Mouse (Mus musculus) embryonic facial prominence, embryonic 15.5 days (tissue): Measurements from ENCODE around the gene Agrp. TPM values are rescaled to one million over a fixed set of nuclear protein-coding genes. Genes with fewer than 3 reads are reported as not detected.
A peak's percentile ranks its signal among the peaks of the same experiment; 100 is the strongest.

Experiments used
- ATAC-seq: fragments of 200-750 bp; cut with Nextera tagmentation; 2 replicates; pipeline ENCODE4 v1.8.0; 2017; ENCODE audit warnings: low read depth, moderate TSS enrichment; ENCODE audit not compliant: insufficient number of reproducible peaks, low FRiP score, low TSS enrichment
- H3K27ac ChIP-seq: fragments of 300-500 bp; sonication (generic); replicated peaks from 2 replicates; pipeline ENCODE4 v1.5.1; 2015; ENCODE audit warnings: mild to moderate bottlenecking, inconsistent platforms
- H3K27me3 ChIP-seq: fragments of 300-500 bp; sonication (generic); 2 replicates; pipeline ENCODE4 v1.6.1; 2015; ENCODE audit warnings: inconsistent platforms
- H3K36me3 ChIP-seq: fragments of 300-500 bp; sonication (generic); 2 replicates; pipeline ENCODE4 v1.6.1; 2015; ENCODE audit warnings: mild to moderate bottlenecking, inconsistent platforms
- H3K4me1 ChIP-seq: fragments of 300-500 bp; sonication (generic); 2 replicates; pipeline ENCODE4 v1.6.1; 2015; ENCODE audit warnings: inconsistent platforms
- H3K4me2 ChIP-seq: fragments of 300-500 bp; sonication (generic); replicated peaks from 2 replicates; pipeline ENCODE4 v1.6.1; 2015; ENCODE audit warnings: mild to moderate bottlenecking, inconsistent platforms
- H3K4me3 ChIP-seq: fragments of 300-500 bp; sonication (generic); replicated peaks from 2 replicates; pipeline ENCODE4 v1.5.1; 2015; ENCODE audit warnings: mild to moderate bottlenecking, inconsistent platforms
- H3K9ac ChIP-seq: fragments of 300-500 bp; sonication (generic); 2 replicates; pipeline ENCODE4 v1.6.1; 2015; ENCODE audit warnings: inconsistent platforms
- H3K9me3 ChIP-seq: fragments of 300-500 bp; sonication (generic); replicated peaks from 2 replicates; pipeline ENCODE4 v1.6.1; 2016; ENCODE audit warnings: inconsistent platforms
- WGBS: fragments of 180-500 bp; shearing (Covaris S2); methylation state at CpG from one replicate; pipeline ENCODE4 v1.1.7; 2015; 5-methylcytosine and 5-hydroxymethylcytosine counted together
- polyA plus RNA-seq: library from polyadenylated mRNA; unstranded; fragments of >200 nt; fragmentation: Nextera tagmentation; extraction: Ambion mirVana; gene quantifications from 2 replicates; pipeline ENCODE4 v1.2.1, GENCODE M21; 2015

The Agrp gene
- polyA plus RNA-seq, 1 experiment from 2014 or later = 2.3 TPM

DNA sequence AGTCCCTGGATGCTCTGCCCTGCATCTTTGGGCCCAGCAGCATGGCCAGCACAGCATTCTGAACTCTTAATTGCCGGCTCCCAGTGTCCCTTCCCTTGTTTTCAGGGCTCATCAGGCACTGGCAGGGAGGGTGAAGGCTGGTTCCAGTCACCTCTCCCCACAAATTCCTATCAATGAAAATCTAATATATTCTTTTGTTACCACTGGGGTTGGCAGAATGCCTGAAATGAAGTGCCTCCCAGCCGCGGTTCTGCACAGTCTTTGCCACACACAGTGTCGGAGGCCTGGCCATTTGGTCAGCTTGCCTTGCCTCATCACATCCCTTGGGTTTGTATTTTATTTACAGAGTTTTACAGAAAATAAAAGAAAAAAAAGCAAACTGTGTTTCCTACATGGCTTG, 15.4 kb downstream of the Agrp start:
- Histone ChIP-seq H3K4me3 (no peak overlapping the region), H3K27me3 (no peaks in the 10 kb centered on the region), H3K9ac (no peak overlapping the region), H3K36me3 (peaks cover 55% of the 10 kb centered on the region), H3K27ac (no peak overlapping the region), H3K4me2 (no peak overlapping the region), H3K9me3 (no peaks in the 10 kb centered on the region), H3K4me1 (peaks cover 28% of the 10 kb centered on the region)
- ATAC-seq = no peak
- whole genome bisulfite sequencing = 79% methylated on average over 4 of the region's 4 CpGs

DNA sequence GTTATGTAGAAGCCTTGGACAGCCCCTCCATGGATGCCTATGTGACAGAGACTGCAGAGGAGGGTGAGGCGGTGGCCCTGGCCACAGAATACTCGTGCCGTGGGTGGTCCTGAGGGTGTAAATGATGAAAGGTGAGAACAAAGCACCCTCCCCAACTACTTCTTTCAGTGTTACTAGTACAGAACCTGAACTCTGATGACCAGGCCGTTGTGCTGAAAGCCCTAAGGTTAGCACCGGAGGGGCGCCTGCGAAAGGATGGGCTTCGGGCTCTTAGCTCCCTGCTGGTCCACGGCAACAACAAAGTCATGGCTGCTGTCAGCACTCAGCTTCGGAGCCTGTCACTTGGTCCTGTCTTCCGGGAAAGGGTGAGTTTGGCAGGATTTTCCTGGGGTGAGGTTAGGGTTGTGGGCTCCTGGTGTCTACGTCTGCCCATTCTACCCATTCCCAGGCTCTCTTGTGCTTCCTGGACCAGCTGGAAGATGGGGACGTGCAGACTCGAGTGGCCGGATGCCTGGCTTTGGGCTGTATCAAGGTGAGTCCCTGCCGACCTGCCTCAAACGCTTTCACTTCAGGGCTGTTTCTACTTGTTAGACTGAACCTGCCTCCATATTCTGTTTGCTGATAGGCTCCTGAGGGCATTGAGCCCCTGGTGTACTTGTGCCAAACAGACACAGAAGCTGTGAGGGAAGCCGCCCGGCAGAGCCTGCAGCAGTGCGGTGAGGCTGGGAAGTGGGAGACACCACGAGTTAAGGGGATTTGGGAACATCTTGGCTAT, 16.1 kb downstream of the Agrp start:
- H3K36me3 ChIP-seq = peaks cover 62% of the 10 kb centered on the region

DNA sequence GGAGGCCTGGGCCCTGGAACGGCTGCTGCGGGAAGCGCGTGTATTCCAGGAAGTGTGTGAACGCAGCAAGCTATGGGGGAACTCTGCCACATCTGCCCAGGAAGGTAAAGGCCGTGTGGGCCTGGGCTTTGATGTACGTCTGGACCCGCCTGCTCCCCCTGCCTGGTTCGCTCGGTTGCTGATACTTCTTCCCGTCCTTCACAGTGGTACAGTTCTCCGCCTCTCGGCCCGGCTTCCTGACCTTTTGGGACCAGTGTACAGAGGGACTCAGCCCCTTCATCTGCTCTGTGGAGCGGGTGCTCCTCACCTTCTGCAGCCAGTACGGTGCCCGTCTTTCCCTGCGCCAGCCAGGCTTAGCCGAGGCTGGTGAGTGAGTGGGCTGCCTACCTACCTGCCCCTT, 17.0 kb downstream of the Agrp start:
- Histone ChIP-seq H3K4me3 (no peak overlapping the region), H3K9ac (no peak overlapping the region), H3K9me3 (no peaks in the 10 kb centered on the region), H3K4me1 (peaks cover 27% of the 10 kb centered on the region), H3K27ac (no peak overlapping the region), H3K36me3 (peaks cover 71% of the 10 kb centered on the region), H3K27me3 (no peaks in the 10 kb centered on the region), H3K4me2 (no peak overlapping the region)
- WGBS = 89% methylated on average over 19 of the region's 19 CpGs
- ATAC-seq = no peak

More for the DNA sequence above, 16.1 kb downstream of the Agrp start:
- Histone ChIP-seq H3K27ac (no peak overlapping the region), H3K4me1 (peaks cover 28% of the 10 kb centered on the region), H3K4me3 (no peak overlapping the region), H3K27me3 (no peaks in the 10 kb centered on the region), H3K4me2 (no peak overlapping the region), H3K9ac (no peak overlapping the region), H3K9me3 (no peaks in the 10 kb centered on the region)
- 91% methylated on average over 21 of the region's 21 CpGs for WGBS
- ATAC-seq = no peak

DNA sequence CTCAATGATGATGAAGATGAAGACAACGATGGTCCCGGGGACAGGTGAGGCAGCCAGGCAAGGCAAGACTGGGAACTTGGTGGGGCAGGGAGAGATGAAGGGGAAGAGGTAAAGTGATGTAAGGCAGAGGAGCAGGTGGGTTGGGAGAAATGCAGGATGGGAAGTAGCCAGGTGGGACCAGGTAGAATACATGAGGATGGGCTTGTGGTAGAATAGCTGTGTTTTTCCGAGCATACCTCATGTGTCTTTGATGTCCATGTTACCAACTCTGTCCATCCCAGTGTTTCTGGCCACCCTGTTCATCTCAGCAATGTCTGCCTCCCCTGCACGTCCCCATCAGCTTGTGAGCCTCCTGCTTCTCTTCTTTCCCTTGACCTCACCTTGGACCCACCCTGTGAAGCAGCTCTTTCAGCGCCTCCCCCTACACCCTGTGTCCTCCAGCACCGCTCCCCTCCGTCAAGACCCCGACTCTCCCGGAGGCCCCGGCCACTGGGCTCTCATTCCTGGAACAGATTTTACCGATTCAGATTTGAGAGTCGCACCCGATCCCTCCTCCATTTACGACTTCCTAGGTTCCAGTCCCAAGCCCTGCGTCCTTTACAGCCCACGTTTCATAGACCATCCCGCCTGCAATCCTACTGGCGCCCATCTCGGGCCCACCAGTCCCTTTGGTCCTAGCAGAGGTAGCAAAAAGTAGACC, 18.2 kb downstream of the Agrp start:
- Histone ChIP-seq H3K36me3 (peaks cover 73% of the 10 kb centered on the region), H3K4me1 (peaks cover 25% of the 10 kb centered on the region), H3K9ac (no peak overlapping the region), H3K27ac (no peak overlapping the region), H3K27me3 (no peaks in the 10 kb centered on the region), H3K9me3 (no peaks in the 10 kb centered on the region), H3K4me3 (no peak overlapping the region), H3K4me2 (no peak overlapping the region)
- 92% methylated on average over 19 of the region's 19 CpGs for WGBS
- ATAC-seq = no peak

DNA sequence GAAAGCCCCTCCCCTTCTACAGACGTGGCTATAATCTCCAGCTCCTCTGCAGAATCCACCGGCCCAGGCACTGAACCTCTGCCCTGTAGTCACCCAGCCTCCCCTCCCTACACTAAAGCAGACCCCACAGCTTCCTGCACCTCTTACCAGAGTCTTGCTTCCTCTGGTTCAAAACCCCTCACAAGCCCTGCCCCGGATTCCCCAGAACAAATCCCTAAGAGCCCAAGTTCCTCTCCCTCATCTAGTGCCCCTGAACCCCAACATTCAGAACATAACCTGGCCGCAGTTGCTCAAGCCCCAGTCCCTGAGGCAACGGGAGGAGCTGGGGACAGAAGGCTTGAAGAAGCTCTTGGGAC, 18.9 kb downstream of the Agrp start:
- Histone ChIP-seq H3K4me3 (no peak overlapping the region), H3K27me3 (no peaks in the 10 kb centered on the region), H3K4me1 (peaks cover 28% of the 10 kb centered on the region), H3K36me3 (peaks cover 73% of the 10 kb centered on the region), H3K9ac (no peak overlapping the region), H3K9me3 (no peaks in the 10 kb centered on the region), H3K27ac (no peak overlapping the region), H3K4me2 (no peak overlapping the region)
- no peak for ATAC-seq
- WGBS = 91% methylated on average over 5 of the region's 5 CpGs

DNA sequence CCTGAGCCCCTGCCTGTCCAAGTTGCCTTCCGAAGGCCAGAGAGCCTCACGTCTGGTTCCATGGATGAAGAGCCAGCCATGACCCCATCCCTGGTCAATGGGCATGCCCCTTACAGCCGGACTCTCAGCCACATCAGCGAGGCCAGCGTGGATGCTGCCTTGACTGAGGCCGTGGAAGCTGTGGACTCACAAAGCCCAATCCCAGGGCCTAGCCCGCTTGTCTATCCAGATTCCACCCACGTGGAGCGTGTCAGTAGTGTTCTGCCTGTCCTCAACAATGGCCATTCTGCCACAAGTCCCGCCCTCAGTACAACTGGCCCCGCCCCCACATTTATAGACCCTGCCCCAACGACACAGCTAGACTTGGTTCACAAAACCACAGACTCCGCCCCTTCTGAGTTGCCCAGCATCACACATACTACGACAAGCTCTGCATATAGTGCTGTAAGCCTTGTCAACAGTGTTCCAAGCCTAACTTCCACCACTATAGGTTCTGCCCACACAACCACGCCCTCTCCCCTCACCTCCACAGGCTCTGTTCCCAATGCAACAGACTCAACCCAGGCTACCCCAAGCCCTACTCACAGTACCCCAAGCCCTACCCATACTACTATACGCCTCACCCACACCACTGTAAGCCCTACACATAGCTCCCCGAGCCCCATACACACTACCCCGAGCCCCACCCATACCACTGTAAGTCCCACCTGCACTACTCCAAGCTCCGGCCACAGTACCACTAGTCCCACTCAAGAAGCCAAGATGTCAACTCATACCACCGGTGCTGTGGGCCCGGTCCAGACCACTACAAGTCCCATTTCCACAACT, 19.5 kb downstream of the Agrp start:
- Histone ChIP-seq H3K9ac (no peak overlapping the region), H3K27ac (no peak overlapping the region), H3K4me3 (no peak overlapping the region), H3K36me3 (peaks cover 73% of the 10 kb centered on the region), H3K9me3 (no peaks in the 10 kb centered on the region), H3K4me2 (no peak overlapping the region), H3K4me1 (peaks cover 28% of the 10 kb centered on the region), H3K27me3 (no peaks in the 10 kb centered on the region)
- 87% methylated on average over 21 of the region's 21 CpGs for WGBS
- no peak for ATAC-seq

DNA sequence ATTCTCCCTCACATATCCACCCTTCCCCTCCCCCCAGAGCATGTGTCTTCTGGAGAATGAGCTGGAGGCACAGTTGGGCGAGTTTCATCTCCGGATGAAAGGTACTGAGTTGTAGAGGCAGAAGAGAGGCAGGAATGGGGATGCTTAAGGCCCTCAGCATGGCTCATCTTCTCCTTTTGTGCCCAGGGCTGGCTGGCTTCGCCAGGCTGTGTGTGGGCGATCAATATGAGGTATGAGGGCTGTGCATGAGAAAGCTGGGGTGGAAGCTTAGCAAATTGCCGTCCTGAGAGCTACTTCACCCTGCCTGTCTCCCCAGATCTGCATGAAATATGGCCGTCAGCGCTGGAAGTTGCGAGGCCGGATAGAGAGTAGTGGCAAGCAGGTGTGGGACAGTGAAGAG, 21.3 kb downstream of the Agrp start:
- no peak overlapping the region for H3K27ac ChIP-seq
- H3K9me3 ChIP-seq = no peaks in the 10 kb centered on the region
- WGBS = 88% methylated on average over 9 of the region's 9 CpGs
- H3K27me3 ChIP-seq = peaks cover 11% of the 10 kb centered on the region; the same call in 1 of the 2 replicates
- H3K4me1 ChIP-seq = peaks cover 22% of the 10 kb centered on the region
- H3K9ac ChIP-seq = no peak overlapping the region
- H3K36me3 ChIP-seq = peaks cover 60% of the 10 kb centered on the region
- H3K4me3 ChIP-seq = no peak overlapping the region
- H3K4me2 ChIP-seq = no peak overlapping the region
- ATAC-seq = no peak

DNA sequence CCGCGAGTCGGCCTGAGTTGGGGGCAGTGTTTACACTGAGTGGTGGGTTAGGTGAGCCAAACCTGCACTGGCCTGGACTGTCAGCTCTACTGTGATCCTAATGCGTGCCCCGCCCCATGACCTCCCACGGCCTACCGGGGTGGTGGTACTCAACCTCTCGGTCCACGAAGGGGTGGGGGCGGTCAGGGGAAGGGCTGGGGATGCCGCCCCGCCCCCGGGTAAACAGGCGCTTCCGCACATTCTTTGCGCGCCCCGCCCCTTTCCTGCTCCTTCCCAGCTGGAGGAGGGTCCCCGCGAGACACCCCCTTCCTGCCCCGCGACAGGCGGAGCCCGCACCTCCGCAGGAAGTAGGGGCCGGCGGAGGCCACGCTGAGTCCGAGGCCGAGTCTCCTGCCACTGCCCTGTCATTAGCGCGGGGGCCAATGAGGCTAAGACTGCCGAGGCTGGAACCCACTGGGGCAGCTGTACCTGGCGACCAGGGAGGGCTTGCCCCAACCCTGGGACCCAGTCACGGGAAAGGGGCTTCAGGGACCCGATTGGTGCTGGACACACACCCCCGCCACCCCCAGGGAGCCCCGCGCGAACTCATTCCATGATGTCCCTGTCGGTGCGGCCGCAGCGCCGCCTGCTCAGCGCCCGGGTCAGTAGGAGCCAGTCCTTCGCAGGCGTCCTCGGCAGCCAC, 23.2 kb downstream of the Agrp start:
- H3K4me2 ChIP-seq = peak overlapping the region; percentile 97
- H3K4me1 ChIP-seq = peaks cover 22% of the 10 kb centered on the region
- peak overlapping the region; percentile 53 for H3K9ac ChIP-seq
- peak; percentile 48 for ATAC-seq
- peaks cover 11% of the 10 kb centered on the region; the same call in 1 of the 2 replicates for H3K27me3 ChIP-seq
- no peaks in the 10 kb centered on the region for H3K9me3 ChIP-seq
- no peak overlapping the region for H3K27ac ChIP-seq
- WGBS = 2% methylated on average over 50 of the region's 50 CpGs
- peaks cover 40% of the 10 kb centered on the region for H3K36me3 ChIP-seq
- peak overlapping the region; percentile 55 for H3K4me3 ChIP-seq

DNA sequence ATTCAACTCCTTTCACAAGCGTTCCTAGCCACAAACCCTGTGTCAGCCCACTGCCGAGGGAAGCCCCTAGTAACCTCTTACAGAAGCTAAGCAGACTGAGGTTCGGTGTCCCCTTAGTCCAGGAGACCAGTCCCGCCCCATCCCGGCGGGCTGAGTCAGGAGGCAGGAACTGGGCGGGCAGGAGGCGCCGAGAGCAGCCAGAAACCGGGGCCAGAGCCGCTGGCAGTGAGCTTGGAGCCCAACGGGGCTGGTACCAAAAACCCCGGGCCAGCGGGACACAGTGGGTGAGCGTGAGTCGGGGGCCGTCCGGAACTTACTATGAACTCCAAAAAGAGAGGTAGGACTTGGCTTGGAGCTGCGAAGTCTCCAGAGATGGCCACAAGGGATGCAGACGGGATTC, 24.2 kb downstream of the Agrp start:
- Histone ChIP-seq H3K4me3 (peak overlapping the region; percentile 55), H3K9me3 (no peaks in the 10 kb centered on the region), H3K4me1 (peaks cover 22% of the 10 kb centered on the region), H3K9ac (peak overlapping the region; percentile 15; the same call in 1 of the 2 replicates), H3K27me3 (peaks cover 11% of the 10 kb centered on the region; the same call in 1 of the 2 replicates), H3K4me2 (peak overlapping the region; percentile 97), H3K27ac (no peak overlapping the region), H3K36me3 (peaks cover 30% of the 10 kb centered on the region)
- WGBS = 5% methylated on average over 20 of the region's 20 CpGs
- no peak for ATAC-seq

DNA sequence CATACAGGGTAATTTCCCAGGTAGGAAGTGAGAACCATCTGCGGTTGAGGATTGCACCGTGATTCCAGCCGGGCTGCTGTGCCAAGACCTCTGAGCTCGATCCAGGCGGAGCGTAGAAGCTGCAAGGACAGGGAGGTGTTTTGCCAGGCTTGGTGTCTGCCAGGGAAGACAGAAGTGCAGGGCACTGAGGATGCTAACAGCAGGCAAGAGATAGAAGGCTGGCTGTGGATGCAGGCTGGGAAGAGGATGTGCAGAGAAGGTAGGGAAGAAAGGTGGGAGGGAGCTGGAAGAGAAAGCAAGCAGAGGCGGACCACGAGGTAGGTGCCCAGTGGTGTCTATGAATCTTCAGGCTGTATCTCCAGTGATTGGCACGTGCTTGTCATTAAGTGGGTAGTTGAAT, 25.4 kb downstream of the Agrp start:
- Histone ChIP-seq H3K9me3 (no peaks in the 10 kb centered on the region), H3K4me3 (no peak overlapping the region), H3K27me3 (peaks cover 11% of the 10 kb centered on the region; the same call in 1 of the 2 replicates), H3K4me2 (no peak overlapping the region), H3K4me1 (peaks cover 30% of the 10 kb centered on the region), H3K36me3 (peaks cover 18% of the 10 kb centered on the region), H3K27ac (no peak overlapping the region), H3K9ac (no peak overlapping the region)
- WGBS = 86% methylated on average over 9 of the region's 9 CpGs
- ATAC-seq = no peak

DNA sequence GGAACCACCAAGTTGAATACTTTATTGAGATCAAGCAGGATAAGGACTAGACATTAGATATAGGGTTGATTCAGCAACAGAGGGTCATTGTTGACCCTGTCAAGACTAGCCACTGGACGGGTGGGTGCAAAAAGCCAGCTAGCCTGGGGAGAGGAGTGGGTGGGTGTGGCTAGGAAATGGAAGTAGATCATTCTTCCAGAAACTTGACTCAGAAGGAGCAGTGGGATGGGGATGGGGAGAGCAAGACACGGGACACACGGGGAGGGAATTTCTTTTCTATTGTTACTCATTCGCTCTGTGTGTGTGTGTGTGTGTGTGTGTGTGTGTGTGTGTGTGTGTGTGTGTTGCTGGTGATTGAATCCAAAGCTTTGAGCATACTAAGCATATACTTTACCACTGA, 27.4 kb downstream of the Agrp start:
- H3K9me3 ChIP-seq = no peaks in the 10 kb centered on the region
- WGBS = 73% methylated on average over 4 of the region's 4 CpGs

More for the DNA sequence above, 27.4 kb downstream of the Agrp start:
- peaks cover 43% of the 10 kb centered on the region for H3K4me1 ChIP-seq
- no peak overlapping the region for H3K9ac ChIP-seq
- H3K27me3 ChIP-seq = peaks cover 11% of the 10 kb centered on the region; the same call in 1 of the 2 replicates
- ATAC-seq = no peak
- no peaks in the 10 kb centered on the region for H3K36me3 ChIP-seq
- H3K4me3 ChIP-seq = no peak overlapping the region
- H3K27ac ChIP-seq = no peak overlapping the region
- H3K4me2 ChIP-seq = no peak overlapping the region
